Mouse (Mus musculus): ENCODE measurements around the gene Tmcc3. TPM values are rescaled to one million over a fixed set of nuclear protein-coding genes. Genes with fewer than 3 reads are reported as not detected.
A peak's percentile ranks its signal among the peaks of the same experiment; 100 is the strongest.

The Tmcc3 gene
- polyA plus RNA-seq, 1 experiment, result 18.9 TPM

GRCm38 (mm10) chr10:94413770-94414651 lies 102.3 kb downstream of the Tmcc3 start:
- DNase-seq (ENCODE audit: extremely low spot score in 1 of 2, low spot score in 1 of 2), result peak in 1 of 2 experiments; percentile 20

GRCm38 (mm10) chr10:94415950-94416844 lies 104.4 kb downstream of the Tmcc3 start:
- no peak for DNase-seq (ENCODE audit: extremely low spot score in 1 of 2, low spot score in 1 of 2)

- DNase-seq (ENCODE audit: extremely low spot score in 1 of 2, low spot score in 1 of 2), result no peak
These were observed 105.9 kb downstream of the Tmcc3 start for GRCm38 (mm10) chr10:94417643-94418042.

GRCm38 (mm10) chr10:94426000-94426920 lies 114.5 kb downstream of the Tmcc3 start:
- peak; percentile 52 to 64 for DNase-seq (ENCODE audit: extremely low spot score in 1 of 2, low spot score in 1 of 2)

GRCm38 (mm10) chr10:94426921-94427270 lies 115.1 kb downstream of the Tmcc3 start:
- no peak for DNase-seq (ENCODE audit: extremely low spot score in 1 of 2, low spot score in 1 of 2)

GRCm38 (mm10) chr10:94428186-94428942 lies 116.6 kb downstream of the Tmcc3 start:
- DNase-seq (ENCODE audit: extremely low spot score in 1 of 2, low spot score in 1 of 2), result peak in 1 of 2 experiments; percentile 12

- no peak for DNase-seq (ENCODE audit: extremely low spot score in 1 of 2, low spot score in 1 of 2)
These were observed 118.8 kb downstream of the Tmcc3 start for GRCm38 (mm10) chr10:94430566-94430965.

GRCm38 (mm10) chr10:94432933-94433332 lies 121.2 kb downstream of the Tmcc3 start:
- no peak for DNase-seq (ENCODE audit: extremely low spot score in 1 of 2, low spot score in 1 of 2)

GRCm38 (mm10) chr10:94433901-94434300 lies 122.2 kb downstream of the Tmcc3 start:
- no peak for DNase-seq (ENCODE audit: extremely low spot score in 1 of 2, low spot score in 1 of 2)

- peak in 1 of 2 experiments; percentile 28 for DNase-seq (ENCODE audit: extremely low spot score in 1 of 2, low spot score in 1 of 2)
These were observed 131.0 kb downstream of the Tmcc3 start for GRCm38 (mm10) chr10:94442725-94443124.

- DNase-seq (ENCODE audit: extremely low spot score in 1 of 2, low spot score in 1 of 2), result no peak
These were observed 131.7 kb downstream of the Tmcc3 start for GRCm38 (mm10) chr10:94443453-94443852.

GRCm38 (mm10) chr10:94445192-94445591 lies 133.4 kb downstream of the Tmcc3 start:
- DNase-seq (ENCODE audit: extremely low spot score in 1 of 2, low spot score in 1 of 2), result no peak

GRCm38 (mm10) chr10:94446379-94447008 lies 134.7 kb downstream of the Tmcc3 start:
- DNase-seq (ENCODE audit: extremely low spot score in 1 of 2, low spot score in 1 of 2), result no peak

GRCm38 (mm10) chr10:94449676-94450075 lies 137.9 kb downstream of the Tmcc3 start:
- DNase-seq (ENCODE audit: extremely low spot score in 1 of 2, low spot score in 1 of 2), result no peak

- DNase-seq (ENCODE audit: extremely low spot score in 1 of 2, low spot score in 1 of 2), result no peak
These were observed 139.0 kb downstream of the Tmcc3 start for GRCm38 (mm10) chr10:94450781-94451180.

GRCm38 (mm10) chr10:94457454-94457853 lies 145.7 kb downstream of the Tmcc3 start:
- no peak for DNase-seq (ENCODE audit: extremely low spot score in 1 of 2, low spot score in 1 of 2)

GRCm38 (mm10) chr10:94458690-94459089 lies 146.9 kb downstream of the Tmcc3 start:
- DNase-seq (ENCODE audit: extremely low spot score in 1 of 2, low spot score in 1 of 2), result no peak

GRCm38 (mm10) chr10:94461378-94461777 lies 149.6 kb downstream of the Tmcc3 start:
- DNase-seq (ENCODE audit: extremely low spot score in 1 of 2, low spot score in 1 of 2), result no peak

GRCm38 (mm10) chr10:94461871-94462270 lies 150.1 kb downstream of the Tmcc3 start:
- DNase-seq (ENCODE audit: extremely low spot score in 1 of 2, low spot score in 1 of 2), result no peak
